Mouse (Mus musculus): ENCODE measurements around the gene Mms22l.

- no peak for TF ChIP-seq CTCF (IDR thresholded peaks at IDR 0.05; ENCODE audit: extremely low read depth, insufficient read length, insufficient replicate concordance, low read depth, low read length)
- TF ChIP-seq POLR2A (IDR thresholded peaks at IDR 0.05; ENCODE audit: low read depth, low read length) = no peak
Observed at GRCm38 (mm10) chr4:24627871-24628270, 131.6 kb downstream of the Mms22l start.
